Mouse (Mus musculus) adrenal gland, adult 10 weeks (tissue): ENCODE measurements around the gene Xaf1. TPM values are rescaled to one million over a fixed set of nuclear protein-coding genes. Genes with fewer than 3 reads are reported as not detected.

Experiments
- polyA plus RNA-seq: library from polyadenylated mRNA; stranded (reverse); fragments of 350-450 nt; fragmentation: Illumina TruSeq; extraction: RNeasy Lipid Tissue Mini Kit (QIAGEN cat#74804); gene quantifications from one replicate; pipeline ENCODE4 v1.2.3, GENCODE M21; 2014; ENCODE audit warnings: low read depth, low replicate concordance

The Xaf1 gene
- polyA plus RNA-seq: 72.4 TPM

DNA sequence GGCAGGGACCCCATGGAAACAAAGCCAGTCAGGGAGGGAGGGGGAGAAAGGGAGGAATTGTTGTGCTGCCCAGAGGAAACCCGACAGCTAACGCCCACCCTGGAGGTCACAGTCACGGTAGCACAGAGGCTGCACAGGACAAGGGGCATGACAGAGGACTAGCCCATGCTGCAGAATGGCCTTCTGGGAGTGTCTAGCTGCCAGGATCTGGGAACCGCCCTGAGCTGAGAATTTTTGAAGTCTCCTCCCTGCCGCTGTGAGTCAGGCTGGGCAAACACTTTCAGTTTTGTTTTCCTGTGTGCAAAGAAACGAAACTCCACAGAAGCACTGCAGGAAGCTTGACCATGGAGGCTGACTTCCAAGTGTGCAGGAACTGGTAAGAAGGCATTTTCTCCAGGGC is at the start of gene Xaf1:
TSS of gene Xaf1 (plus strand) at position 296 of the 400 bp plus-strand sequence.

DNA sequence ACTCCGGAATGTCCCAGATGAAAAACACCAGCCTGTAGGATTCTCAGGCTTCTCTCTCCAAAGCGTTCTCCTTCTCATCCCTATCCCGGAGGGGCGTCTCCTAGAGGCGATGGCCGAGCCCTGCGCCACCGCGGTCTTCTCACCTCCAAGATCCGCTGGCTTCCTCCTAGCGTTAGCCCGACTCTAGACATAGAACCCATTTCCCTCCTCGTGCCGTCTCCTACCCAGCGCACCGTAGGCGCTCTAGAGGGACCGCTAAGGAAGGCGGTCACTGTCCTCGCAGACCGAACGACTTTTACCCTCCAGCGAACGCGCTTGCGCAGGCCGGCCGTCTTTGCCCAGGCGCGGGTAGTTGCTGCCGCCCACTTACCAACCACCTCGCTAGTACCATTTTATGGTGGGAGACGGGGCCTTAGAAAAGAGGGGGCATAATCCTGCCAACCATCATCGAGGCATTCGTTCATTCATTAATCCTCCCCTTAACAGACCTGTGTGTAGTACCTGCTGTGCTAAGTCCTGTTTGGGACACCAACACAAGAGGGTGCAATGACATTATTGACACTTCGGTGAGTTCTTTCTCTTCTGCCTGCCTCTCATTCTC is 34.4 kb upstream of the Xaf1 start, which contains the start of gene Slc13a5:
TSS of gene Slc13a5 (minus strand) at position 263 of the 601 bp plus-strand sequence.

DNA sequence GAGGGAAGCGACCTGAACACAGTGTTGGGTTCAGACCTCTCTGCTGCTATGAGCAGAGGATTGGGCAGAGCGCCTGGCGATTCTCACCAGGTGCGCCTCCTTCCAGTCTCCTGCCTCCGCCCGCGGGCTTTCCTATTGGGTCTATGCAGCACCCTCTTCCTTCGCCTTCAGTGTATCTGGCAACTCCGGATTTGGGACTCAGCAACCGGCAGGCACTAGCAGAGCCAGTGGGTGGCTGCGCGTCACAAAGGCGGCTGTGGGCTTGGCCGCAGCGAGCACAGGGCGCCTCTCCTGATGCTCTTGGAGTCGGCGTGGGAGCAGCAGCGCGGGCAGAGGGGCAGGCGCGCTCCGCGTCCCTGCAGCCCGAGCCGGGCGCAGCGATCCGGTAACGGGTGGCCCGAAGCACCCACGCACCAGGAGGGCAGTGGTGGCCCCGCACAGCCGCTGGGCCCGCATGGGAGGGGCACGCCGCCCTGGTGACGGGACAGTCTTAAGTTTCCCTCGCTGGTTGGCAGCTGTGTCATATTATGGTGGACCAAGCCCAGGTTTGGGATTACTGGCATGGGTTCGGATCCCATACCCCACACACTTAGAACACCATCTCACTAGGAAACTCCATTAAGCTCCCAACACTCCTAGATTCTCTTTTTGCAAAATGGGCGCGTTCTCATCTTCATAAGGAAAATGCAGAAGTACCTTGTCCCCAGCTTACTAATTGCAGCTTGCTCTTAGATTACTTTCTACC is 12.9 kb downstream of the Xaf1 start, which contains the start of gene Fbxo39:
TSS of gene Fbxo39 (plus strand) at position 294 of the 745 bp plus-strand sequence.

DNA sequence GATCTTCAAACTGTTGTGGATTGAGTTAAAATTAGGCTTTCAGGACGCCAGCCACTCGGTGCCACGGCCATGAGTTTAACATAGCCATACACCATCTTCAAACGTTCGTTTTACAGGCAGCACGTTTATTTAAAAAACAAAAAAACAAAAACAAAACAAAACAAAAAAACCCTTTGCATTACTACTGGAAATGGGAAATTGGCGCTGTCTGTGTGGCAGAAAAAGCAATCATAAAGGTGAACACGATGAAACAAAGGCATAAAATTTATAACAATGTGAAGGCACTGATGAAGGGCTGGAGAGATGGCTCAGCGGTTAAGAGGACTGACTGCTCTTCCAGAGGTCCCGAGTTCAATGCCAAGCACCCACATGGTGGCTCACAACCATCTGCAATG is 60.9 kb downstream of the Xaf1 start, which contains the start of gene Tekt1:
TSS of gene Tekt1 (minus strand) at position 96 of the 395 bp plus-strand sequence.

Other genes starting within 250 kb of the Xaf1 start
- gene Pitpnm3, start 165.9 kb upstream of the Xaf1 start, polyA plus RNA-seq: 0.35 TPM
- gene Gm43951, start 94.8 kb upstream of the Xaf1 start, polyA plus RNA-seq: not detected
- 6.8 TPM for gene 4933427D14Rik, start 94.2 kb upstream of the Xaf1 start, polyA plus RNA-seq
- 150 TPM for gene Txndc17, start 94.1 kb upstream of the Xaf1 start, polyA plus RNA-seq
- 8.9 TPM for gene Med31, start 86.0 kb upstream of the Xaf1 start, polyA plus RNA-seq
- gene Slc13a5, start 34.4 kb upstream of the Xaf1 start, polyA plus RNA-seq: not detected
- gene Fbxo39, start 12.8 kb downstream of the Xaf1 start, polyA plus RNA-seq: not detected
- not detected for gene Tekt1, start 60.8 kb downstream of the Xaf1 start, polyA plus RNA-seq
- 1.4 TPM for gene Smtnl2, start 110.1 kb downstream of the Xaf1 start, polyA plus RNA-seq
- not detected for gene Ggt6, start 133.9 kb downstream of the Xaf1 start, polyA plus RNA-seq
- gene Mybbp1a, start 139.7 kb downstream of the Xaf1 start, polyA plus RNA-seq: 34.3 TPM
- gene Spns2, start 188.3 kb downstream of the Xaf1 start, polyA plus RNA-seq: 0.52 TPM
- not detected for gene Spns3, start 248.9 kb downstream of the Xaf1 start, polyA plus RNA-seq